Mouse (Mus musculus) embryonic fibroblast, embryonic 13.5 days (primary cell): ENCODE data around the gene Eng. TPM values are rescaled to one million over a fixed set of nuclear protein-coding genes. Genes with fewer than 3 reads are reported as not detected.

ENCODE experiments used
- H3K27ac ChIP-seq: 2 replicates; pipeline ENCODE4 v1.5.1; 2012; ENCODE audit warnings: low read length, control low read depth, inconsistent platforms; ENCODE audit not compliant: insufficient read depth
- H3K4me1 ChIP-seq: 2 replicates; pipeline ENCODE4 v1.6.1; 2011; ENCODE audit warnings: low read length; ENCODE audit not compliant: control insufficient read depth, insufficient read depth
- H3K4me3 ChIP-seq: 2 replicates; pipeline ENCODE4 v1.5.1; 2011; ENCODE audit warnings: mild to moderate bottlenecking, control low read depth, low read length; ENCODE audit not compliant: insufficient read depth
- CTCF ChIP-seq: IDR thresholded peaks from 2 replicates; pipeline ENCODE4 v1.5.1; 2011; ENCODE audit warnings: mild to moderate bottlenecking, control low read depth, low read length, moderate library complexity, borderline replicate concordance; ENCODE audit not compliant: insufficient read depth
- POLR2A ChIP-seq: IDR thresholded peaks from 2 replicates; pipeline ENCODE4 v1.6.1; 2011; ENCODE audit warnings: low read depth, mild to moderate bottlenecking, control low read depth, low read length, moderate library complexity
- polyA plus RNA-seq: library from polyadenylated mRNA; stranded (reverse); fragments of >200 nt; gene quantifications from 2 replicates; pipeline ENCODE4 v1.2.4, GENCODE M21; 2011; ENCODE audit warnings: low read depth; ENCODE audit not compliant: missing spikeins, insufficient read length

Gene Eng
- polyA plus RNA-seq, 1 experiment = 15.1 TPM

- H3K27ac ChIP-seq = no peak overlapping the region
- no peak for TF ChIP-seq POLR2A
- no peak for TF ChIP-seq CTCF
- H3K4me3 ChIP-seq = no peak overlapping the region
- no peaks in the 10 kb centered on the region for H3K4me1 ChIP-seq
Measured at GRCm38 (mm10) chr2:32671907-32672595, 25.7 kb downstream of the Eng start.

GRCm38 (mm10) chr2:32673176-32673917 is 27.0 kb downstream of the Eng start:
- no peak overlapping the region for H3K27ac ChIP-seq
- no peak overlapping the region for H3K4me3 ChIP-seq
- TF ChIP-seq POLR2A (no peak), CTCF (no peak)
- H3K4me1 ChIP-seq = no peaks in the 10 kb centered on the region

- Histone ChIP-seq H3K4me1 (peaks cover 10% of the 10 kb centered on the region; the same call in 1 of the 2 replicates), H3K4me3 (no peak overlapping the region), H3K27ac (no peak overlapping the region)
- TF ChIP-seq CTCF = no peak
- TF ChIP-seq POLR2A = no peak
Measured at GRCm38 (mm10) chr2:32676821-32677220, 30.4 kb downstream of the Eng start.

DNA sequence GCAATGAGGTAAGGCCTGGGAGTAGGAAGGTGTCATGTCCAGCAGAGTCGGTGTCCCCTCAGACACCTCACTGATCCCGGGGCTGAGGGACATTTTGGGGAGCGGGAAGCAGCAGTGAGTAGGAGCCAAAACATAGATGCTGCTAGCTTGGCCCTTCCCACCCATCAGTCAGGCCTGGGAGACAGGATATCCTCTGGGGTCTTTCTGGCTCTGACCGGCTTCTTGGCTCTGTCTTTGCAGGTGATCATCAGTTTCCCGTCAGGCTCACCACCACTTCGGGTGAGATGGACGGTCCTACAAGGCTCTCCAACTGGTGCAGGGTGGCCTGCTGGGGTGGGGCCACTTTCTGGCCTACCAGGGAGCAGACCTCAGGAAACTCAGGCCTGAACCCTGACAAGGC is 31.3 kb downstream of the Eng start:
- no peak overlapping the region for H3K4me3 ChIP-seq
- peaks cover 10% of the 10 kb centered on the region; the same call in 1 of the 2 replicates for H3K4me1 ChIP-seq
- TF ChIP-seq CTCF (no peak), POLR2A (no peak)
- H3K27ac ChIP-seq = no peak overlapping the region

DNA sequence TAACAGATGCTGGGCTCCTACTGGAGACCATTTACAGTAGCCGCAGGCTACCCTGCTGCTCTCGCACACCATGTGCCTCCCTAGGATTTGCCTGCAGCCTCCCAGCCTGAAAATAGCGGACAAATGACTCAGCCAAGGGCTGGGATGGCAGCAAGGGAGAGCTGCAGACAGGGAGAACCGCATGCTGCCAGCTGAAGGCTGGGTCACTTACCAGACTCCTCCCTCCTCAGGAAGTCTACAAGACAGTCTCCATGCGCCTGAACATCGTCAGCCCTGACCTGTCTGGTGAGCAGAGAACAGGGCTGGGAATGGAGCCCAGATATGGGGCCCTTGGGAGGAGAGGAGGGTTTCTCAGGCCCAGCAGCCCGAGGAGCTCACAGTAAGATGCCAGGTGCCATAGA is 33.7 kb downstream of the Eng start:
- H3K4me3 ChIP-seq = no peak overlapping the region
- no peak for TF ChIP-seq CTCF
- TF ChIP-seq POLR2A = peak; percentile 60
- peak overlapping the region; percentile 77 for H3K27ac ChIP-seq
- H3K4me1 ChIP-seq = peaks cover 10% of the 10 kb centered on the region; the same call in 1 of the 2 replicates

DNA sequence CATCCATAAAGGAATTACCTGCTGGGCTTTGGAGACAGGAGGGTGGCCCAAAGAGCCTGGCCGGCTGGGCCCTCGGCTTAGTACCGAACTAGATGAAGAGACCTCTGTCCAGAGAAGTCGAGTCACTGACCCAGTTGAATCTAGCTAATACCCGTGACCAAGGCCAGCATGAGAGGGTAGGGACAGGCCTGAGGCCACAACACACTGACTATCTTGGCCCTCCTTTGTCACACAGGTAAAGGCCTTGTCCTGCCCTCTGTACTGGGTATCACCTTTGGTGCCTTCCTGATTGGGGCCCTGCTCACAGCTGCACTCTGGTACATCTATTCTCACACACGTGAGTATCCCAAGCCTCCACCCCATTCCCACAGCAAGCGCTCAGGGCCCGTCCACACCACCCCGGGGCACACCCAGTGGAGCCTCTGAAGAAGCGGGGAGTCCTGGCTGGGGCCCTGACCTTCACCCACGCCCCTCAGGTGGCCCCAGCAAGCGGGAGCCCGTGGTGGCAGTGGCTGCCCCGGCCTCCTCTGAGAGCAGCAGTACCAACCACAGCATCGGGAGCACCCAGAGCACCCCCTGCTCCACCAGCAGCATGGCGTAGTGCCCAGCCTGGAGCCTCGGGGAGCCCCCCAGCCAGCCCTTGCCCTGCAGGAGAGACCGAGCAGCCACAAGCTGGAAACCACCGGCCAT is 34.7 kb downstream of the Eng start:
- Histone ChIP-seq H3K4me1 (peaks cover 10% of the 10 kb centered on the region; the same call in 1 of the 2 replicates), H3K27ac (peak overlapping the region; percentile 77; the same call in 1 of the 2 replicates), H3K4me3 (no peak overlapping the region)
- TF ChIP-seq POLR2A = no peak
- TF ChIP-seq CTCF = no peak

DNA sequence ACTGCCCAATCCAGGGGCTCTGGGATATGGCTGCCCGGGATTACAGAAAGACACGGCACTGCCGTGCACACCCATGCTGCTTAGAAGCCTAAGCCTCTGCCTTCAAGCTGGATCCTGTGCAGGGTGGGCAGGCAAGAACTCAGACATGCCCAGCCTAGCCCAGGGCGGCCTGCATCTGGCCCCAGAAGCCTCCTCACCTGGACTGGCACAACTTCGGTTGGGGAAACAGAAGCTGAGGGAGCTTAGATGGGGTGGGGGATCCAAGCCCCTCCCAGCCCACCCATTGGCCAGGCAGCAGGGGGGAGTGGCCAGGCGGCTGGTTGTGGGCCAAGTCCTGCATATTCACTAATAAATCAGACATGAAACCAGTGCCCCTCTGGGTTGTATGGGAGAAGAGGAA is 35.4 kb downstream of the Eng start:
- Histone ChIP-seq H3K27ac (no peak overlapping the region), H3K4me3 (no peak overlapping the region), H3K4me1 (peaks cover 10% of the 10 kb centered on the region; the same call in 1 of the 2 replicates)
- no peak for TF ChIP-seq CTCF
- TF ChIP-seq POLR2A = peak; percentile 25; the same call in 1 of the 2 replicates

- TF ChIP-seq CTCF = no peak
- no peak for TF ChIP-seq POLR2A
- H3K4me3 ChIP-seq = no peak overlapping the region
- H3K27ac ChIP-seq = no peak overlapping the region
- H3K4me1 ChIP-seq = peaks cover 10% of the 10 kb centered on the region; the same call in 1 of the 2 replicates
Measured at GRCm38 (mm10) chr2:32682721-32683417, 36.5 kb downstream of the Eng start.

DNA sequence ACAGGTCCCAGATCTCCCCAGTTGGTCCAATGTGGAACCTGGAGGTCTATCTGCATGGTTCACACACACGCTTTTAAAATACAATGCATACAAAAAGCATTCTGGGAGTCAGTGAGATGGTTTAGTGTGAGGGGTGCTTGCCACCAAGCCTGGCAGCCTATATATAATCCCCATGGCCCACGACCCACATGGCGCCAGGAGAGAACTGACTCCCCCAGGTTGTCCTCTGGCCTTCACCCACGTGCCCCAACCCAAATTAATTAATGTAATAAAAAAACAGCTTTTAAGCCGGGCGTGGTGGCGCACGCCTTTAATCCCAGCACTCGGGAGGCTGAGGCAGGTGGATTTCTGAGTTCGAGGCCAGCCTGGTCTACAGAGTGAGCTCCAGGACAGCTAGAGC is 37.3 kb downstream of the Eng start:
- no peak for TF ChIP-seq CTCF
- TF ChIP-seq POLR2A = no peak

More for the DNA sequence above, 37.3 kb downstream of the Eng start:
- Histone ChIP-seq H3K4me3 (no peak overlapping the region), H3K27ac (no peak overlapping the region), H3K4me1 (peaks cover 10% of the 10 kb centered on the region; the same call in 1 of the 2 replicates)
